Mouse (Mus musculus): ENCODE data around the gene Yif1b. TPM values are rescaled to one million over a fixed set of nuclear protein-coding genes. Genes with fewer than 3 reads are reported as not detected.

Yif1b gene
- total and polyA plus RNA-seq, 3 experiments: 94.8 to 143 TPM; not detected in 1

DNA sequence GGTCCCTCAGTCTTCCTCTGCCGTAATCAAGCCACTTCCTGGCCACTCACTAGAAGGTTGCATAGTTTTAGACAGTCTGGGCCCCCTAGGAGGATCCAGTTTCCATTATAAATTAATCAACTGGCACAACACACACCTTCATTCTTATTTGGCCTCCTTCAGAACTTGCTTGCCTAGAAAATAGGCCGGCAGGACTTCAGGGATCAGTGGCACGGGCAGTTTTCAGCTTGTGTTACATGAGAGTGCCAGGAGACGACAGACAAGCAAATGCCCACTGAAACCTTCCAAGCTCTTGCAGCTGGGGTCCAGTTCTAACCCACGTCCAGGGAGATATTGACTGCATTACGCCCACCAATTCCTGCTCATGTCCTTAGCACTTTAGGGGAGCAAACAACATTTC lies 24.0 kb downstream of the Yif1b start:
- Histone ChIP-seq H3K4me1 (ENCODE audit: control insufficient read depth in 1 of 2, insufficient read depth in 2 of 2, low read length in 2 of 2) (no peaks in the 10 kb centered on the region), H3K9me3 (replicated peaks; ENCODE audit: insufficient read depth, low read length) (no peaks in the 10 kb centered on the region), H3K27ac (ENCODE audit: control insufficient read depth, low read depth, low read length) (no peak overlapping the region), H3K79me2 (ENCODE audit: control insufficient read depth, insufficient read depth, low read length, poor library complexity) (no peaks in the 10 kb centered on the region), H3K4me3 (ENCODE audit: control insufficient read depth in 1 of 2, insufficient read depth in 1 of 2, low read depth in 2 of 2, low read length in 2 of 2) (no peak overlapping the region), H3K9ac (ENCODE audit: control insufficient read depth, low read depth, low read length, poor library complexity, severe bottlenecking) (no peak overlapping the region), H3K36me3 (ENCODE audit: control insufficient read depth in 1 of 2, insufficient read depth in 2 of 2, low read length in 2 of 2) (peaks cover 0 to 3% of the 10 kb centered on the region in 2 experiments; a peak in 2 of 4 replicates), H3K27me3 (ENCODE audit: control insufficient read depth in 1 of 2, insufficient read depth in 2 of 2, low read length in 2 of 2) (no peaks in the 10 kb centered on the region)
- no peak for TF ChIP-seq ETS1 (IDR thresholded peaks at IDR 0.05; ENCODE audit: low read depth, low read length)
- TF ChIP-seq NRF1 (IDR thresholded peaks at IDR 0.05; ENCODE audit: insufficient read depth, low read depth, low read length, poor library complexity, severe bottlenecking): no peak
- no peak for DNase-seq (ENCODE audit: low read depth, low spot score)

GRCm38 (mm10) chr7:29263831-29264230 lies 25.7 kb downstream of the Yif1b start:
- no peak for DNase-seq (ENCODE audit: low read depth, low spot score)
- TF ChIP-seq GABPA (IDR thresholded peaks at IDR 0.05; ENCODE audit: low read depth, low read length) (no peak), CTCF (IDR thresholded peaks at IDR 0.05 in 2 of 3, conservative IDR thresholded peaks at IDR 0.05 in 1 of 3; ENCODE audit: control insufficient read depth in 1 of 3, insufficient read depth in 1 of 3, low read depth in 2 of 3, low read length in 3 of 3, poor library complexity in 1 of 3, severe bottlenecking in 1 of 3) (no peak), JUND (IDR thresholded peaks at IDR 0.05; ENCODE audit: low read depth, low read length) (no peak), USF1 (IDR thresholded peaks at IDR 0.05; ENCODE audit: low read depth, low read length) (no peak), BHLHE40 (IDR thresholded peaks at IDR 0.05; ENCODE audit: borderline replicate concordance, low read depth, low read length) (no peak)
- Histone ChIP-seq H3K79me2 (ENCODE audit: control insufficient read depth, insufficient read depth, low read length, poor library complexity) (no peaks in the 10 kb centered on the region), H3K4me1 (ENCODE audit: control insufficient read depth in 1 of 2, insufficient read depth in 2 of 2, low read length in 2 of 2) (no peaks in the 10 kb centered on the region), H3K27ac (ENCODE audit: control insufficient read depth, low read depth, low read length) (no peak overlapping the region), H3K36me3 (ENCODE audit: control insufficient read depth in 1 of 2, insufficient read depth in 2 of 2, low read length in 2 of 2) (peaks cover 0 to 5% of the 10 kb centered on the region in 2 experiments; a peak in 1 of 4 replicates), H3K9ac (ENCODE audit: control insufficient read depth, low read depth, low read length, poor library complexity, severe bottlenecking) (no peak overlapping the region), H3K9me3 (replicated peaks; ENCODE audit: insufficient read depth, low read length) (no peaks in the 10 kb centered on the region), H3K4me3 (ENCODE audit: control insufficient read depth in 1 of 2, insufficient read depth in 1 of 2, low read depth in 2 of 2, low read length in 2 of 2) (no peak overlapping the region), H3K27me3 (ENCODE audit: control insufficient read depth in 1 of 2, insufficient read depth in 2 of 2, low read length in 2 of 2) (no peaks in the 10 kb centered on the region)

GRCm38 (mm10) chr7:29265636-29266035 lies 27.5 kb downstream of the Yif1b start:
- no peak overlapping the region for H3K9ac ChIP-seq (ENCODE audit: control insufficient read depth, low read depth, low read length, poor library complexity, severe bottlenecking)
- no peaks in the 10 kb centered on the region for H3K79me2 ChIP-seq (ENCODE audit: control insufficient read depth, insufficient read depth, low read length, poor library complexity)
- no peak overlapping the region for H3K27ac ChIP-seq (ENCODE audit: control insufficient read depth, low read depth, low read length)
- H3K4me3 ChIP-seq (ENCODE audit: control insufficient read depth in 1 of 2, insufficient read depth in 1 of 2, low read depth in 2 of 2, low read length in 2 of 2): no peak overlapping the region
- no peaks in the 10 kb centered on the region for H3K4me1 ChIP-seq (ENCODE audit: control insufficient read depth in 1 of 2, insufficient read depth in 2 of 2, low read length in 2 of 2)
- H3K36me3 ChIP-seq (ENCODE audit: control insufficient read depth in 1 of 2, insufficient read depth in 2 of 2, low read length in 2 of 2): peaks cover 0 to 2% of the 10 kb centered on the region in 2 experiments; a peak in 1 of 4 replicates
- TF ChIP-seq ZNF384 (IDR thresholded peaks at IDR 0.05; ENCODE audit: low read depth, low read length): no peak
- TF ChIP-seq USF2 (IDR thresholded peaks at IDR 0.05; ENCODE audit: borderline replicate concordance in 1 of 2, insufficient read depth in 1 of 2, low read depth in 1 of 2, low read length in 2 of 2): no peak
- TF ChIP-seq UBTF (IDR thresholded peaks at IDR 0.05; ENCODE audit: borderline replicate concordance, insufficient read depth, low read depth, low read length): no peak
- TF ChIP-seq ZC3H11A (IDR thresholded peaks at IDR 0.05; ENCODE audit: low read depth, low read length): no peak
- TF ChIP-seq USF1 (IDR thresholded peaks at IDR 0.05; ENCODE audit: low read depth, low read length): no peak
- TF ChIP-seq CHD2 (IDR thresholded peaks at IDR 0.05; ENCODE audit: low read length): no peak
- TF ChIP-seq GABPA (IDR thresholded peaks at IDR 0.05; ENCODE audit: low read depth, low read length): no peak
- TF ChIP-seq POLR2AphosphoS2 (IDR thresholded peaks at IDR 0.05; ENCODE audit: low read length): no peak
- TF ChIP-seq BHLHE40 (IDR thresholded peaks at IDR 0.05; ENCODE audit: borderline replicate concordance, low read depth, low read length): no peak
- no peak for TF ChIP-seq MAZ (IDR thresholded peaks at IDR 0.05; ENCODE audit: low read depth, low read length)
- TF ChIP-seq NELFE (IDR thresholded peaks at IDR 0.05; ENCODE audit: low read depth, low read length): no peak
- no peak for TF ChIP-seq MAFK (IDR thresholded peaks at IDR 0.05; ENCODE audit: borderline replicate concordance, low read depth, low read length)
- no peak for TF ChIP-seq GATA1 (IDR thresholded peaks at IDR 0.05; ENCODE audit: low read depth, low read length)
- no peak for TF ChIP-seq RCOR1 (IDR thresholded peaks at IDR 0.05; ENCODE audit: low read depth, low read length)
- no peak for TF ChIP-seq CHD1 (IDR thresholded peaks at IDR 0.05; ENCODE audit: low read depth, low read length)
- H3K9me3 ChIP-seq (replicated peaks; ENCODE audit: insufficient read depth, low read length): no peaks in the 10 kb centered on the region
- H3K27me3 ChIP-seq (ENCODE audit: control insufficient read depth in 1 of 2, insufficient read depth in 2 of 2, low read length in 2 of 2): no peaks in the 10 kb centered on the region
- DNase-seq (ENCODE audit: low read depth, low spot score): no peak
